Mouse (Mus musculus) limb, embryonic 14.5 days (tissue): ENCODE data around the gene Ppp1r1a. TPM values are rescaled to one million over a fixed set of nuclear protein-coding genes. Genes with fewer than 3 reads are reported as not detected.
A peak's percentile ranks its signal among the peaks of the same experiment; 100 is the strongest.

Experiments
- ATAC-seq: fragments of 200-750 bp; cut with Nextera tagmentation; 2 replicates; pipeline ENCODE4 v1.8.0; 2017; ENCODE audit warnings: low read depth, moderate number of reproducible peaks, moderate TSS enrichment; ENCODE audit not compliant: low FRiP score
- DNase-seq: peaks from one replicate; pipeline ENCODE4 v3.0.0-alpha.2; 2015; ENCODE audit warnings: low spot score
- H3K27ac ChIP-seq: fragments of 300-500 bp; sonication (generic); replicated peaks from 2 replicates; pipeline ENCODE4 v1.5.1; 2014; ENCODE audit warnings: low read depth, mild to moderate bottlenecking, low read length, moderate library complexity, mixed read lengths
- H3K27me3 ChIP-seq: fragments of 300-500 bp; sonication (generic); 2 replicates; pipeline ENCODE4 v1.6.1; 2014; ENCODE audit warnings: low read length, mixed read lengths; ENCODE audit not compliant: control insufficient read depth, insufficient read depth
- H3K36me3 ChIP-seq: fragments of 300-500 bp; sonication (generic); 2 replicates; pipeline ENCODE4 v1.6.1; 2014; ENCODE audit warnings: mild to moderate bottlenecking, low read length, moderate library complexity, mixed read lengths; ENCODE audit not compliant: control insufficient read depth, insufficient read depth
- H3K4me1 ChIP-seq: fragments of 300-500 bp; sonication (generic); 2 replicates; pipeline ENCODE4 v1.6.1; 2014; ENCODE audit warnings: antibody characterized with exemption, low read length, mixed read lengths; ENCODE audit not compliant: control insufficient read depth, insufficient read depth
- H3K4me2 ChIP-seq: fragments of 300-500 bp; sonication (generic); replicated peaks from 2 replicates; pipeline ENCODE4 v1.6.1; 2014; ENCODE audit warnings: low read depth, mild to moderate bottlenecking, low read length, moderate library complexity; ENCODE audit not compliant: severe bottlenecking
- H3K4me3 ChIP-seq: fragments of 300-500 bp; sonication (generic); replicated peaks from 2 replicates; pipeline ENCODE4 v1.5.1; 2014; ENCODE audit warnings: low read length
- H3K9ac ChIP-seq: fragments of 300-500 bp; sonication (generic); 2 replicates; pipeline ENCODE4 v1.6.1; 2014; ENCODE audit warnings: mild to moderate bottlenecking, low read depth, low read length, moderate library complexity; ENCODE audit not compliant: severe bottlenecking
- H3K9me3 ChIP-seq: fragments of 300-500 bp; sonication (generic); 2 replicates; pipeline ENCODE4 v1.6.1; 2016; ENCODE audit warnings: low read length; ENCODE audit not compliant: control insufficient read depth
- POLR2A ChIP-seq: fragments of 200-500 bp; IDR thresholded peaks from 2 replicates; pipeline ENCODE4 v1.8.0; 2012; ENCODE audit warnings: inconsistent platforms, mild to moderate bottlenecking, moderate library complexity, borderline replicate concordance; ENCODE audit not compliant: insufficient read depth, insufficient read length; ENCODE audit errors: extremely low read depth
- WGBS: fragments of 180-500 bp; shearing (Covaris S2); extraction: QIAGEN DNeasy Blood & Tissue Kit; methylation state at CpG from one replicate; pipeline ENCODE4 v1.1.7; 2014; 5-methylcytosine and 5-hydroxymethylcytosine counted together
- polyA plus RNA-seq, 2 experiments: library from polyadenylated mRNA; depleted of rRNA in 1 of 2; stranded (reverse) in 1 of 2; unstranded in 1 of 2; fragments of >200 nt; fragmentation: Nextera tagmentation in 1 of 2; extraction: Ambion mirVana in 1 of 2; gene quantifications; 2 replicates each; pipeline versions ENCODE4 v1.2.1 to v1.2.3; 2012 to 2014

The Ppp1r1a gene
- polyA plus RNA-seq, 2 experiments = 6.3 to 9.6 TPM

DNA sequence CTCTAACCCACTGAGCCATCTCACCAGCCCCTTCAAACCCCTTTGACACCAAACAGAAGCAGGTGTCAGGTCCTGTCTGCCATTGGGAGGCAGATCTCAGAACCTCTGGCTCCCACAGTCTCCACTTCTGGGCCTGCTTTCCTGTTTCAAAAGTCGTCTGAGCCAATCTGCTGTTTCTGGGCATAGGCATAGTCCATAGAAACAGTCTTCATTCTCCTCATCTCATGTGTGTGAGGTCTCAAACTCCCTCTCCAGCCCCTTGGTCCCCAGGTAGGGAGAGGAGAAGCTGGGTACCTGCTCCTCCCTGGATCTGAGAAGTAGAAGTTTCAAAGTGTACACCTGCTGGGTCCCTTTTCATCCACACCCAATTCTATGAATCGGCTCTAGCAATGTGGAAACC lies 1.3 kb downstream of the Ppp1r1a start:
- no peaks in the 10 kb centered on the region for H3K36me3 ChIP-seq
- no peak for TF ChIP-seq POLR2A
- DNase-seq (no peak), ATAC-seq (no peak)
- peak overlapping the region; percentile 96; the same call in 1 of the 2 replicates for H3K4me2 ChIP-seq
- no peak overlapping the region for H3K27ac ChIP-seq
- no peak overlapping the region for H3K9ac ChIP-seq
- 0 out of 2 replicates have a peak overlapping the region, but pooled peaks have one; percentile 63 for H3K4me3 ChIP-seq
- peaks cover 8% of the 10 kb centered on the region for H3K27me3 ChIP-seq
- peaks cover 6% of the 10 kb centered on the region for H3K4me1 ChIP-seq
- WGBS = 23% methylated on average over 2 of the region's 2 CpGs
- no peaks in the 10 kb centered on the region for H3K9me3 ChIP-seq

DNA sequence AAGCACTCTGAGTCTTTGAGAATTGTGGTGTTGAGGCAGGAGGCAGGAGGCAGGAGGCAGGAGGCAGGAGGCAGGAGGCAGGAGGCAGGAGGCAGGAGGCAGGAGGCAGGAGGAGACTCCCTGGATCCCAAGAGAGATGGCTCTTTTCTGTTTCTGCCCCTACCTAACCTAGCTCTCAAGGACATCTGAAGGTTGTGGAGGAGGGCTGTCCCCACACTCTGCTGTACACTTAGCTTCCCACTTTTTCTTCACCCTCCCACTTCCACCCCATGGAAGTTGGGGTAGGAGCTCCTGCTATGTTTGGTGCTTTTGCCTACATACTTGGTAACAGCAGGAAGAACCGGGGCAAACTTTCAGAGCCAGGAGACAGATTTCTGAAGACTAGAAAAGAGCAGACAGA lies 2.0 kb downstream of the Ppp1r1a start:
- WGBS = 70% methylated on average over 1 of the region's 1 CpGs
- Histone ChIP-seq H3K36me3 (no peaks in the 10 kb centered on the region), H3K4me1 (peaks cover 6% of the 10 kb centered on the region), H3K4me2 (no peak overlapping the region), H3K27me3 (peaks cover 8% of the 10 kb centered on the region), H3K4me3 (no peak overlapping the region), H3K27ac (no peak overlapping the region), H3K9ac (no peak overlapping the region), H3K9me3 (no peaks in the 10 kb centered on the region)
- TF ChIP-seq POLR2A = no peak
- DNase-seq (no peak), ATAC-seq (no peak)

DNA sequence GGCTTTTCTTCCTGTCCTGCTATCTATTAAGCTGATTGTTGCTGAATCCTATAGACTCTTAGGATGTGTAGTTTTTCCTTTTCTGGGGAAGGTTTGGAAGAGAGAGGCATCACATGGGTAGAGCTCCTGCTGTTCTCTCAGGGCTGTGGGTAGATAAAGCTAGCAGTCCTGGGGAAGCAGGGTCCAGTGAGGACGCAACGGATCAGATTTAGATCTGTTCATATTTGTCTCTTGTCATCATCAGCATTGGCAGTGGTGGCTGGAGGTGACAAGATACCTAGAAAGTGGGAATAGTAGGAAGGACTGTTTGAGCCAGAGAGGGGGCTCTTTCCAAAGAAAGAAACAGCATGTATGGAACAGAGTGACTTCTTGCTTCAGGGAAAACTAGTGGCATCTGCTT lies 2.8 kb downstream of the Ppp1r1a start:
- TF ChIP-seq POLR2A = no peak
- no peak overlapping the region for H3K9ac ChIP-seq
- no peak overlapping the region for H3K4me2 ChIP-seq
- no peak for ATAC-seq
- H3K27me3 ChIP-seq = peaks cover 8% of the 10 kb centered on the region
- no peak for DNase-seq
- no peak overlapping the region for H3K27ac ChIP-seq
- no peaks in the 10 kb centered on the region for H3K9me3 ChIP-seq
- H3K4me3 ChIP-seq = no peak overlapping the region
- WGBS = 88% methylated on average over 2 of the region's 2 CpGs
- peaks cover 6% of the 10 kb centered on the region for H3K4me1 ChIP-seq
- no peaks in the 10 kb centered on the region for H3K36me3 ChIP-seq

DNA sequence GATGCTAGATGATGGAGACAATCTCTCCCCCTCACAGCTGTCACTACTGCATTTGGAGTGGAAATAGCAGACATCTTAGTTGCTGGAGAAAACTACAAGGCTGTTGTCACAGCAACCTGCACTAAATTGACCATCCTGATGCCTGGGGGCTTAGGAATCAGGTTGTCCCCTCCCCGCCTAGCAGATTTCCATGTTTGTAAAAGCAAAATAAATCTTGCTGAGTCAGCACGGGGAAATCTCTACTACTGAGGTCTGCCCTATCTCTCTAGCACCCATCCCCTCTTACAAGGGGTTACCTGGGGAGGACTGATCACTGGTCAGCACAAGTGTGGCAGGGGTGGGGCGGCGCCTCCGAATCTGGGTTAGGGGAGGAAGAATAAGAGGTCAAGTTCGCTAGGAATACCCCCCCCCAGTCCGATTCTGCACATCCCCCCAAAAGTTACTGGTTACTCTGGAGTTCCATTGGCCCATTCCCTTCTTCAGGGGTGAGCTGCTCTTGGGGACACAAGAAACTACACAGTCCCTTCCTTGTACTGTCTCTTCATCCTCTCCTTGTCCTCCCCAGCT lies 3.7 kb downstream of the Ppp1r1a start:
- Histone ChIP-seq H3K36me3 (no peaks in the 10 kb centered on the region), H3K27me3 (peaks cover 8% of the 10 kb centered on the region), H3K27ac (no peak overlapping the region), H3K9ac (no peak overlapping the region), H3K4me3 (no peak overlapping the region), H3K9me3 (no peaks in the 10 kb centered on the region), H3K4me2 (no peak overlapping the region), H3K4me1 (peaks cover 6% of the 10 kb centered on the region)
- DNase-seq = no peak
- WGBS = 82% methylated on average over 7 of the region's 7 CpGs
- ATAC-seq = no peak
- no peak for TF ChIP-seq POLR2A

DNA sequence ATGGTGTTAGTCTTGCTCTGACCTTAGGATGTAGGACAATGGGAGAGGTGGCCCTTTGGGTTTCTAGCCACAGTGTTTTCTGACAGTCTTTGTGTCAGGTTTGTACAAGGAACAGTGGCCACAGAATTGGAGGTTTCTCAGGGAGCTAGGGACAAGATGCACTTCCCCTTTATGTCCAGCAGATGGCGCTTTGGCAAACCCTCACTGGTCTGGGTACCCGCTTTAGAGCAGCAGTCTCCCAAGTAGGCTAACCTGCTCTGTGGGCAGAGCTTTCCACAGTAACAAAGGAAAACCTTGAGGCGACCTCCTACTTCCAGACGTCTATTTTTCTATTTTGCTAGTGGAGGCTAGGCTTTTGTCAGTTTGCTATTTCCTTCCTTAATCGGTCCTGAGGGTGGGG lies 7.4 kb downstream of the Ppp1r1a start:
- peak; percentile 56; the same call in 1 of the 2 replicates for ATAC-seq
- Histone ChIP-seq H3K27ac (no peak overlapping the region), H3K36me3 (no peaks in the 10 kb centered on the region), H3K9me3 (no peaks in the 10 kb centered on the region), H3K4me1 (no peaks in the 10 kb centered on the region), H3K27me3 (no peaks in the 10 kb centered on the region; the same call in 1 of the 2 replicates), H3K4me2 (no peak overlapping the region), H3K9ac (no peak overlapping the region), H3K4me3 (no peak overlapping the region)
- peak; percentile 57 for DNase-seq
- no peak for TF ChIP-seq POLR2A
- 10% methylated on average over 5 of the region's 5 CpGs for WGBS
